Mouse (Mus musculus) liver, adult 2 months (tissue): Measurements from ENCODE around the gene Treml2. TPM values are rescaled to one million over a fixed set of nuclear protein-coding genes. Genes with fewer than 3 reads are reported as not detected.

ENCODE experiments used
- DNase-seq: peaks from one replicate; pipeline ENCODE4 v3.0.0-alpha.2; 2011; ENCODE audit warnings: low read depth, low spot score; ENCODE audit errors: extremely low read depth
- H3K27ac ChIP-seq: fragments of 200-500 bp; replicated peaks from 2 replicates; pipeline ENCODE4 v1.5.1; 2012; ENCODE audit warnings: low read depth, mild to moderate bottlenecking, control low read depth, inconsistent platforms, low read length; ENCODE audit not compliant: insufficient read depth
- H3K27me3 ChIP-seq: fragments of 200-500 bp; 2 replicates; pipeline ENCODE4 v1.6.1; 2012; ENCODE audit warnings: mild to moderate bottlenecking, moderate library complexity, low read length, inconsistent platforms; ENCODE audit not compliant: control insufficient read depth, insufficient read depth
- H3K36me3 ChIP-seq: fragments of 200-500 bp; 2 replicates; pipeline ENCODE4 v1.6.1; 2012; ENCODE audit warnings: low read length, inconsistent platforms; ENCODE audit not compliant: control insufficient read depth, insufficient read depth
- H3K4me1 ChIP-seq: fragments of 200-500 bp; 2 replicates; pipeline ENCODE4 v1.6.1; 2011; ENCODE audit warnings: low read length; ENCODE audit not compliant: control insufficient read depth, insufficient read depth
- H3K4me3 ChIP-seq: fragments of 200-500 bp; 2 replicates; pipeline ENCODE4 v1.5.1; 2011; ENCODE audit warnings: low read depth, mild to moderate bottlenecking, control low read depth, low read length, moderate library complexity; ENCODE audit not compliant: insufficient read depth
- H3K79me2 ChIP-seq: fragments of 200-500 bp; 2 replicates; pipeline ENCODE4 v1.6.1; 2012; ENCODE audit warnings: inconsistent platforms, mild to moderate bottlenecking, low read length, moderate library complexity; ENCODE audit not compliant: control insufficient read depth, insufficient read depth
- H3K9ac ChIP-seq: fragments of 200-500 bp; 2 replicates; pipeline ENCODE4 v1.6.1; 2012; ENCODE audit warnings: low read depth, mild to moderate bottlenecking, control low read depth, inconsistent platforms, low read length
- CTCF ChIP-seq: fragments of 200-500 bp; IDR thresholded peaks from 2 replicates; pipeline ENCODE4 v1.5.1; 2011; ENCODE audit warnings: low read depth, low read length, control low read depth
- POLR2A ChIP-seq: fragments of 200-500 bp; IDR thresholded peaks from 2 replicates; pipeline ENCODE4 v1.6.1; 2011; ENCODE audit warnings: low read length, control low read depth; ENCODE audit not compliant: insufficient read depth; ENCODE audit errors: extremely low read depth
- WGBS: fragments of 180-500 bp; shearing (Covaris S2); methylation state at CpG from one replicate; pipeline ENCODE4 v1.1.7; 2018; 5-methylcytosine and 5-hydroxymethylcytosine counted together
- polyA plus RNA-seq: library from polyadenylated mRNA; depleted of rRNA; stranded (reverse); fragments of >200 nt; gene quantifications from 2 replicates; pipeline ENCODE4 v1.2.3, GENCODE M21; 2012; rRNA removed
- total RNA-seq: library from RNA; depleted of rRNA; stranded (reverse); fragments of >200 nt; gene quantifications from 2 replicates; pipeline ENCODE4 v1.2.3, GENCODE M21; 2014; rRNA removed

Gene Treml2
- total RNA-seq: 0.09 and 0.20 TPM in 2 replicates
- polyA plus RNA-seq: 0.26 and 0.34 TPM in 2 replicates

- DNase-seq: no peak
- no peak for TF ChIP-seq POLR2A
- no peak for TF ChIP-seq CTCF
- H3K27ac ChIP-seq: no peak within 1 kb of the TSS
- H3K9ac ChIP-seq: no peak within 1 kb of the TSS
- H3K4me1 ChIP-seq: no peaks in the 10 kb centered on the region
- 48% methylated on average over 3 of the region's 4 CpGs for WGBS
- no peaks in the 10 kb centered on the region for H3K36me3 ChIP-seq
- H3K27me3 ChIP-seq: no peaks in the 10 kb centered on the region
- no peaks in the 10 kb centered on the region for H3K79me2 ChIP-seq
- peak within 1 kb of the TSS; percentile 15; the same call in 1 of the 2 replicates for H3K4me3 ChIP-seq
These were observed at the start of gene Treml2 for GRCm38 (mm10) chr17:48299203-48299602. TSS of gene Treml2 (plus strand) at chr17:48299498.

GRCm38 (mm10) chr17:48249501-48249900, 49.8 kb upstream of the Treml2 start:
- no peak overlapping the region for H3K4me3 ChIP-seq
- DNase-seq: no peak

GRCm38 (mm10) chr17:48250631-48251030, 48.7 kb upstream of the Treml2 start:
- 89% methylated on average over 7 of the region's 7 CpGs for WGBS

More at GRCm38 (mm10) chr17:48249501-48249900, 49.8 kb upstream of the Treml2 start:
- Histone ChIP-seq H3K79me2 (no peaks in the 10 kb centered on the region), H3K4me1 (no peaks in the 10 kb centered on the region), H3K36me3 (no peaks in the 10 kb centered on the region), H3K9ac (no peak overlapping the region), H3K27ac (no peak overlapping the region), H3K27me3 (no peaks in the 10 kb centered on the region)
- WGBS: 70% methylated on average over 11 of the region's 11 CpGs
- no peak for TF ChIP-seq CTCF
- TF ChIP-seq POLR2A: no peak

DNA sequence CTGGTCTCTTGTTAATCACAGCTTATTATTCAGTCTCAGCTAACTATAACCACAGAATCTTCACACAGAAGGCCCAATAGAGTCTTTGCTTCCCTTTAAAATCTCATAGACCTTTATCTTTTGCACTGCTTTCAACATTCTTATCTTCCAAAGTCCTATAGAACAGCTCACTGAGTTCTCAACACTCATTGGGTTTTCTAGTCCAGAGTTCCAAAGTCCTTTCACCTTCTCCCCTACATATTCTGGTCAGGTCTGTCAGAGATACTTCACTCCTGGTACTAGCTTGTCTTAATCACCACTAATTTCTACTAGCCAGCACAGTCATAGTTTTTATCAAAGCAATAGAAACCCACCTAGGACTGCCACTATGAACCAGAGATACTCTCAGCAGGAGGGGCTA, 42.7 kb upstream of the Treml2 start:
- Histone ChIP-seq H3K4me3 (no peak overlapping the region), H3K9ac (no peak overlapping the region), H3K4me1 (no peaks in the 10 kb centered on the region), H3K27ac (no peak overlapping the region), H3K36me3 (no peaks in the 10 kb centered on the region), H3K27me3 (no peaks in the 10 kb centered on the region), H3K79me2 (no peaks in the 10 kb centered on the region)
- TF ChIP-seq CTCF (no peak), POLR2A (no peak)
- no peak for DNase-seq

More at GRCm38 (mm10) chr17:48250631-48251030, 48.7 kb upstream of the Treml2 start:
- TF ChIP-seq POLR2A (no peak), CTCF (no peak)
- Histone ChIP-seq H3K36me3 (no peaks in the 10 kb centered on the region), H3K4me1 (no peaks in the 10 kb centered on the region), H3K27ac (no peak overlapping the region), H3K27me3 (no peaks in the 10 kb centered on the region), H3K79me2 (no peaks in the 10 kb centered on the region), H3K9ac (no peak overlapping the region), H3K4me3 (no peak overlapping the region)
- DNase-seq: no peak

DNA sequence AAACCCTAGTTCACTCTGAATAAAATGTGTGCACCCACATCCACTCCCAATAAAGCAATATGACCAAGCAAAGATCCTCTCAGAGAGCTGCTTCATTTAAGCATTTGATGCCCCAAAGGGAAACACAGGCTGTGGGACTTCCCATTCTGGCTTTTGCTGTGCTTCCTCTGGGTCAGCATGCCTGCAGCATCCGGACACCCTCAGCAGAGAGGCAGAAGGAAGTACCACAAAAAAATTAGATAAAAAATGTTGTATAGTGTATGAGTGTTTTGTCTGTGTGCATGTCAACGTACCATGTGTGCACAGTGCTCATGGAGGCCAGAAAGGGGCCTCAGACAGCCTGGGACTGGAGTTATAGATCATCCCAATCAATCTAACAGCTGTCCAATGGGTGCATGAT, 37.4 kb upstream of the Treml2 start:
- Histone ChIP-seq H3K4me1 (no peaks in the 10 kb centered on the region), H3K79me2 (no peaks in the 10 kb centered on the region), H3K27me3 (no peaks in the 10 kb centered on the region)

GRCm38 (mm10) chr17:48263741-48264362, 35.4 kb upstream of the Treml2 start, which contains the start of gene Treml4:
TSS of gene Treml4 (plus strand) at chr17:48264295.
- H3K4me1 ChIP-seq: no peaks in the 10 kb centered on the region

More for the DNA sequence above, 37.4 kb upstream of the Treml2 start:
- TF ChIP-seq CTCF (no peak), POLR2A (no peak)
- peak; percentile 21 for DNase-seq
- Histone ChIP-seq H3K36me3 (no peaks in the 10 kb centered on the region), H3K9ac (no peak overlapping the region), H3K4me3 (no peak overlapping the region), H3K27ac (no peak overlapping the region)
- 63% methylated on average over 2 of the region's 2 CpGs for WGBS

More at GRCm38 (mm10) chr17:48263741-48264362, 35.4 kb upstream of the Treml2 start, which contains the start of gene Treml4:
- Histone ChIP-seq H3K79me2 (no peaks in the 10 kb centered on the region), H3K27ac (peak within 1 kb of the TSS; percentile 42; the same call in 1 of the 2 replicates), H3K9ac (no peak within 1 kb of the TSS), H3K4me3 (peak within 1 kb of the TSS; percentile 38), H3K27me3 (no peaks in the 10 kb centered on the region), H3K36me3 (no peaks in the 10 kb centered on the region)
- WGBS: 73% methylated on average over 3 of the region's 3 CpGs
- TF ChIP-seq CTCF (no peak), POLR2A (no peak)
- peak; percentile 27 for DNase-seq
